Mouse (Mus musculus): ENCODE measurements at regions not wholly inside any gene's neighbourhood (a gene's known extent, or its start where the extent isn't known, plus 50 kb on each side); places are given as distances from the start of the nearest gene placed in this dataset.
A peak's percentile ranks its signal among the peaks of the same experiment; 100 is the strongest.

GRCm38 (mm10) chr6:66236368-66236767 lies 284.0 kb downstream of the 4930544G11Rik start:
- DNase-seq (ENCODE audit: low spot score), result no peak

GRCm38 (mm10) chr6:66255378-66255777 lies 279.8 kb upstream of the Mad2l1 start:
- no peak for DNase-seq (ENCODE audit: low spot score)

DNA sequence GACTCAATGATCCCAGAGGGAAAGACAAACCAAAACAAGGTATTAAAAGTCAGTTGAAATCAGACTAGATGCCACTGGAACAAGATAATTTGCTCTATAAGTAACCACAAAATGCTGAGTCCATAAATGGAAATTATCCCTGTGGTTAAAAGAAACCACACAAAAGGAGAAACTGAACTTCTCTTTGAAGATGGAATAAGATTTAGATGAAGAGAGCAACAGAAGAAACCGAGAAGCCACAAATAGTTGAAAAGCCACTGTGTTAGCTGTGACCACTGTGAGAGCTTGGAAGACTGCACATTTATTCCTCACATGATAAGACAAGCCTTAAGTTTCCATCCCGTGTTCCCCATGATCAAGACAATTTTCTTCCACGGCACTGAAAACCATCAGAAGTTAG lies 271.8 kb upstream of the Mad2l1 start:
- DNase-seq (ENCODE audit: low spot score), result no peak

DNA sequence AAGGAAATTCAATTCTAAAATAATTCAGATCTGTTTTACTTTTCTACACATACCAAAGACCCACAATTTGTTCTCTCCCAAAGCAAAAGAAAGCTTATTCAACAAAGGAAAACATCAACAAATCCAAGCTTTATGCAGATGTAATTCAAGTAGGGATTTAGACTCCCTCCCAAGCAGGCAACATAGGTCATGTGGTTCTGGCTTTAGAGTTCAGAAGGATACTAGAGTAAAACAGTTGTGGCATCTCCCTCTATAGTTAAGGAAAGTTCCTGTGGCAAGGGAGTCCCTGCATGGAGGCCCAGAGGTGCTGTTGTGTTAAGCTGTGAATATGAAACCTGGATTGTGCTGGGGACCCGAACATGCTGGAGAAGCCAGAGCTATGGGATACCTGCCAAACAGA lies 271.3 kb upstream of the Mad2l1 start:
- no peak for DNase-seq (ENCODE audit: low spot score)

DNA sequence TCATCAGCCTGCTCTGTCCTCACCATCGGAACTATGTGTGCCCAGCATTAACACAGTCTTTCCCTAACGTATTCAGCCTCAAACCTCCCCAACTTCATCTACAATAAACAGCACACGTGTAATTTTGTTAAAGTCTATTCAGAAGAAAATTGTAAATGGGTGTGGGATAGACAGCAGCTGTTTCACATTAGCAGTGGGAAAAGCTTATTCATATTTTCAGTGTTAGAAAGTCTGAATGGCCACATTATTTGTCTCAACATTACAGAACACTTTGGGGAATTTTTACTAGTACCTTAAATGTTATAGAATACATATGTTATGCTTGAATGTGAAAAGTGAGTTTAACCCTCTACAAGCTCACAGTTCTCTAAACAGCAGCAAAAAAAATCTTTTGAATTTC lies 266.8 kb upstream of the Mad2l1 start:
- DNase-seq (ENCODE audit: low spot score), result no peak

GRCm38 (mm10) chr6:66271414-66272206 lies 263.6 kb upstream of the Mad2l1 start:
- peak; percentile 44 for DNase-seq (ENCODE audit: low spot score)

DNA sequence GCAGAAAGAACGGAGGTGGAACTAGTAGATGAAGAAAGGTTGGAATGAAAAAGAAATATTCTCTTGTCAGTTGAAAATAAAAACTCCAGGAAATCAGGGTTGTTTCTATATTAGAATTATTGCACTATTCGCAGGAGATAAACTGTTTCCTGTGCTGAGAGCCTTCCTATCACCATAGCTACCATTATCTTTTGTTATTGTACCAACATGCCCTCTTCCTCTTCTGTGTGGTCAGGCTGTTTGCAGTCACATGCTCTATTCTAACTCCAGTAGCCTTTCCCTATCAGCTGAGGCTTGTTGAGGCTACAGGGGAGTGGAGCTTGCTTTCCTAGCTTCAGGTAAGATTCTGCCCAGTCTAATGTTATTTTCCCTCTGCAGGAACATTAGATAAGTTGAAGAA lies 263.0 kb upstream of the Mad2l1 start:
- DNase-seq (ENCODE audit: low spot score), result peak; percentile 24

- DNase-seq (ENCODE audit: low spot score), result no peak
Measured at GRCm38 (mm10) chr6:66274737-66275136, 260.5 kb upstream of the Mad2l1 start.

GRCm38 (mm10) chr6:66280701-66281100 lies 254.5 kb upstream of the Mad2l1 start:
- no peak for DNase-seq (ENCODE audit: low spot score)

DNA sequence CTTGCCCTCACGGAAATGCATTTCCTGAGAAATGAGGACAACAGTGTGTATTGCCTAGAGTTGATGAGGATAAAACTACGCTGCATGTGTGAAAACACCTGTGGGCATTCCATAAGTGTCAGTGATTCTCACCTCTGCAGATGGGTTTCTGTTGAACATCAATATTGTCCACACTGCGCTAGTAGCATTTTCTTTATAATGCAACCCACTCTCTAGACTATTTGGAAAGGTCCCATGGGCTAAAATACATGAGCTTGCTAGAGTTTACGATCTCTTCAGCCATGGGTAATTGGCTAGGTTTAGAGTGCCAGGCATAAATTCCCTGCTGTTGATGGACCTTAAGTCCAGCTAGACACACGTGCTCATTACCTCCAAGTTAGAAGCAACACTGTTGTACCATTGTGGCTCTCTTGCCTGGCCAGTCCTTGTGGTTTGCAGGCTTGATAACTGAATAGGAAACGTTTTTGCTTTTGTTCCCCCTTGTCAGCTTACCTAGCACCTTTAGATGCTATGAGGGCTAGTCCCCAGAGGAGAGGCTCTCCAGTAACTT lies 252.5 kb upstream of the Mad2l1 start:
- DNase-seq (ENCODE audit: low spot score), result no peak

DNA sequence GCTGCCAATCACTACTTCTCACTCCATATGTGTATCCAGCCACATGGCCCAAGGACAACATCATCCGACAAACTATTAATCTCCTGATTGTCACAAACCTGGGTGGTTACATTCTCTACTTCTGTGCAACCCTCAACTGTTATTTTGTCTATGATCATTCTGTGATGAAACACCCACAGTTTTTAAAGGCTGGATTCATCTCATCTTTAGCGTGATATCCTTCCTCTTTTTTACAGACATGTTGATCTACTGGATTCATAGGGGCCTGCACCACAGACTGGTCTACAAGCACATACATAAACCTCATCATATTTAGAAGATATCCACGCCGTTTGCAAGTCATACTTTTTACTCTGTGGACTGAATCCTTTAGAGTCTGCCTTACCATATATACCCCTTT lies 251.7 kb upstream of the Mad2l1 start:
- no peak for DNase-seq (ENCODE audit: low spot score)

DNA sequence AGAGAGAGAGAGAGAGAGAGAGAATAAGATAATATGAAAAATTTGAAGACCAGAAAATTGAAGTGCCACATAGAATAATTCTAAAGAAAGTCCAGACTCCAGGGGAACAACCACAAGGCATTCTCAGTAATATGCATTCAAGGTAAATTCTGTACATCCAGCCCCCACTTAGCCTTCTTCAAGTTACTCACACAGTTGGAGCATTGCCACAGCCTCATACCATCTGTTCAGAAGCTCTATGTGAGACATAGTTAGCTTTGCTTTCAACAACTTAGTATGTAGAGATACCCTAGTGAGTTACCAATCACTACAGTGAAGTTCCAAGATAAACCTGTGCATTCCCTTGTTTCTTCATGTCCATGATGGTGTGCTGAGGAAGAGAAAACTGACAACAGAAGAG lies 247.6 kb upstream of the Mad2l1 start:
- DNase-seq (ENCODE audit: low spot score), result no peak

DNA sequence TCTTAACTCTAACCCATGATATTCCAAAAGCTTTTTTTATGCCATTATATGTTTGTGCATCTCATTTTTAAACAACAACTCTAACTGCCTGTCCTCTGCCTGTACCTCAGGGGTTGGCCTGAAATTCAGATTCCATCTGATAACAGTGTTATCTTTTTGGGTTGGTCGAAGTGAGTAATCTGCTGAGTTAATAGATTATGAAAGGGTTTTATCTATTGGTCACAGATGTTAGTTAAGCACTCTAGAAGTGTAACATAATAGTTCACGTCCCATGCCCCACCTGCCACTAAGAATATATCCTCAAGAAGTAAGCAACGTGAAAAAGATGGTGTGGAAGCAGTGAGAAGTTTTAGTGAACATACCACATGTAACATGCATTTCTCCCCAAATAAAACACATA lies 246.0 kb upstream of the Mad2l1 start:
- no peak for DNase-seq (ENCODE audit: low spot score)

- no peak for DNase-seq (ENCODE audit: low spot score)
Measured at GRCm38 (mm10) chr6:66291576-66291975, 243.6 kb upstream of the Mad2l1 start.

GRCm38 (mm10) chr6:66298056-66298455 lies 237.1 kb upstream of the Mad2l1 start:
- DNase-seq (ENCODE audit: low spot score), result no peak

GRCm38 (mm10) chr6:66300189-66300588 lies 235.0 kb upstream of the Mad2l1 start:
- DNase-seq (ENCODE audit: low spot score), result no peak

DNA sequence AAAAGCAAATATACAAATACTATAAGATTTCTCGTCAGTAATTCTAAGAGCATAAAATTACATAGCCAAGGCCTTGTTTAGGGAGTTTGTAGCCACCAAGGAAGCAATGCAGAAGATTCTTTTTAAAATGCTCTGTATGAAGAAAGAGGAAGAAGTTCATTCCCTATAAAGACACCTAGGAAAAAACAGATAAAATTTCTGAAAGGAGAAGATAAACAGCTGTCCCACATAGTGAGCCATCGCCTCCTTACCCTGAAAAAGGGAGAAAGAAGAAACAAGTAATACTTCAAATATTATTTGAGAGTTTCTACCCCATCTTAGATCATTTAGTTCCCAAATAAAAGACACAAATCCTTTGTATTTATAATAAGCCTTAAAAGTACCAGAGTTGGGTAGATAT lies 190.3 kb upstream of the Mad2l1 start:
- no peak for DNase-seq (ENCODE audit: low spot score)

DNA sequence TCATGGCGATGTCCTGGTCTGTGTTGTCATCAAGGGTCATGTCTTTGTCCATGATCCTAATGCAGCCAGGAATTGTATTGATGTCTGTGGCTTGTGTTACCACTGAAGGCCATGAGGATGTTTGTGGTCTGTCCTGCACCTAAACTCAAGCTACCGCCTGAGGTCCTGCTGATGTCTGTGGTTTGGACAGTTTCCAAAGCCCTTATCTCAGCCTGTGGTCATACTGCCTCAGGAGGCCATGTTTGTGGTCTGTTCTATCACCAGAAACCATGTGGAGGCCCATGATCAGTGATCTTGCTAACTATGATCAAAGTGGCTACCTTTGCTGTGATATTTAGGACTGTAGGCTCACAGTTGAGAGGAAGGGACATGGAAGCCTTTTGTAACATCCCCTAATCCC lies 187.8 kb upstream of the Mad2l1 start:
- DNase-seq (ENCODE audit: low spot score), result peak; percentile 19

DNA sequence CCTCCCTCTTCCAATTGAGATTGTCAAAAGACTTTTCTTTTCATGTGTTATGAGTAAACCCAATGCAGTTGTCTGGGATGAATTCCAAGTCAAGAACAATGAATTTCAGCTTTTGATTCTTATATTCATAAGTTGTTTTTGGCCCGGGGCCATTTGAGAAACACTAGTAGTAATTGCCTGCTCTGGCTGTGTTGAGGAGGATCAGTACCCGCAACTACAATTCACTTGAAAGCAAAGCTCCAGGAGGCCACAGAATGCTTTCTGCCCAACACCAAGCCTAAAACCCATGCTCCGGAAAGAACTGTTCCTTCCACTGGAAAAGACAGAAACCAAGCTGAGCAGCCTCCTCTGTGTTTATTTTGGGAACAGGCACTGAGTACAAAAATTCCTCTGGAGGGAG lies 174.1 kb upstream of the Mad2l1 start:
- DNase-seq (ENCODE audit: low spot score), result no peak

- DNase-seq (ENCODE audit: low spot score), result no peak
Measured at GRCm38 (mm10) chr6:66367263-66367662, 167.9 kb upstream of the Mad2l1 start.

GRCm38 (mm10) chr6:66381279-66381934 lies 153.8 kb upstream of the Mad2l1 start:
- no peak for DNase-seq (ENCODE audit: low spot score)

GRCm38 (mm10) chr6:66382347-66383010 lies 152.7 kb upstream of the Mad2l1 start:
- DNase-seq (ENCODE audit: low spot score), result no peak

- DNase-seq (ENCODE audit: low spot score), result no peak
Measured at GRCm38 (mm10) chr6:66395147-66395546, 140.0 kb upstream of the Mad2l1 start.

Data from c-Kit-positive CD71-positive TER-119-positive erythroid progenitor cells, embryonic 14.5 days (primary cell).